Mouse (Mus musculus): ENCODE measurements around the gene Pik3r2.

- TF ChIP-seq CTCF (IDR thresholded peaks at IDR 0.05; ENCODE audit: low read depth) (no peak), EP300 (IDR thresholded peaks at IDR 0.05; ENCODE audit: low read depth) (no peak)
Observed at GRCm38 (mm10) chr8:70808955-70809701, 32.6 kb upstream of the Pik3r2 start.

All from liver, postnatal 0 days (tissue).